Mouse (Mus musculus) A20 (cell line): Measurements from ENCODE around the gene 1110025L11Rik.
"Not testable (repeated sequence)": the region's sequence is repeated elsewhere in the genome, so short reads cannot be mapped to it uniquely, and the experiment has no call there.

ENCODE experiments used
- DNase-seq: peaks from one replicate; pipeline ENCODE4 v3.0.0-alpha.2; 2011; ENCODE audit warnings: low read depth, low spot score

Gene 1110025L11Rik

GRCm38 (mm10) chr16:89063902-89064301, at the start of gene 1110025L11Rik:
Gene 1110025L11Rik (minus strand): TSS chr16:89064002.
- DNase-seq: not testable (repeated sequence)

- not testable (repeated sequence) for DNase-seq
Measured at GRCm38 (mm10) chr16:89071041-89071440, 7.2 kb upstream of the 1110025L11Rik start.

GRCm38 (mm10) chr16:89047783-89048182, 16.0 kb downstream of the 1110025L11Rik start, which contains the start of gene Krtap6-5:
Gene Krtap6-5 (minus strand): TSS chr16:89047883.
- DNase-seq: no peak

- DNase-seq: not testable (repeated sequence)
Measured at GRCm38 (mm10) chr16:89041372-89041771, 22.4 kb downstream of the 1110025L11Rik start, which contains the start of gene Gm10228. Gene Gm10228 (minus strand): TSS chr16:89041472.

GRCm38 (mm10) chr16:89031399-89031798, 32.4 kb downstream of the 1110025L11Rik start, which contains the start of gene Krtap6-1:
Gene Krtap6-1 (plus strand): TSS chr16:89031699.
- DNase-seq: not testable (repeated sequence)

GRCm38 (mm10) chr16:89014984-89015383, 48.8 kb downstream of the 1110025L11Rik start, which contains the start of gene Gm10229:
Gene Gm10229 (plus strand): TSS chr16:89015284.
- not testable (repeated sequence) for DNase-seq

GRCm38 (mm10) chr16:89013973-89014372, 49.8 kb downstream of the 1110025L11Rik start:
- no peak for DNase-seq
